Mouse (Mus musculus): ENCODE data around the gene Gab3. TPM values are rescaled to one million over a fixed set of nuclear protein-coding genes. Genes with fewer than 3 reads are reported as not detected.

Gab3 gene
- 1.8 and 1.9 TPM in 2 replicates for polyA plus RNA-seq (2014; fragmentation: Nextera tagmentation; extraction: Ambion mirVana)

DNA sequence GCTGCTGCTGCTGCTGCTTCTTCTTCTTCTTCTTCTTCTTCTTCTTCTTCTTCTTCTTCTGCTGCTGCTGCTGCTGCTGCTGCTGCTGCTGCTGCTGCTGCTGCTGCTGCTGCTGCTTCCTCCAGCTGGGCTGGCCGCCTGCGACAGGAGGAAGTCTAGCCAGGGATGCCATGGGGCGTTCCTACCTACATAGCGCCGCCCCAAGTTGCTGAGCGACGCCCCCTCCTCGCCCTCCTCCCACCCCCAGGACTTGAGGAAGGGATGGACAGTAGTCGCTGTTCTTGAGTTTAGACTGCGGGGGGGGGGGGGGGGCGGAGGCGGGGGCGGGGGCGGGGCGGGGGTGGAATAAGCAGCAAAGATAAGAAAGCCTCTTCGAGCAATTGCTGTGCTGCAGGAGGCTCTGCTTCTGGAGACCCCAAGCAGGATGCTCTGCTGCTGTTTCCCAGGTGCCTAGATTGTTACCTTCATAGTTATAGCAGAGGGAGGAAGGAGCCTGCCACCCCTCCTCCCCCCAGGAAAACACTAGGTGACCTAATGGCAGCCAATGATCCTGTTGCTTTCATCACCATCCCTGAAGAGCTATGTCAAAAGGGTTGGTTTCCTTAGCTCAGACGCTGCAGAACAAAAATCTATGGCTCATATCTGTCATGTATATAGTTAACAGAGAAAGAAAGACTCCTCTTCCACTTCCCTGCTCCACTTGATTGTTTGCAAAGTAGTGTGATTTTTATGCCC lies at the start of gene Gab3:
TSS of gene Gab3 (minus strand) at position 685 of the 735 bp plus-strand sequence.
- H3K27ac ChIP-seq (ENCODE audit: low read depth, low read length), result no peak within 1 kb of the TSS
- ATAC-seq (replicated peaks; ENCODE audit: insufficient number of reproducible peaks, low FRiP score, low TSS enrichment), result peak; percentile 77; the same call in 1 of the 2 replicates
- H3K27me3 ChIP-seq (ENCODE audit: control insufficient read depth, insufficient read depth, low read length), result no peaks in the 10 kb centered on the region
- H3K4me2 ChIP-seq, result peak within 1 kb of the TSS; percentile 64
- no peaks in the 10 kb centered on the region for H3K9me3 ChIP-seq (replicated peaks; ENCODE audit: control insufficient read depth, low read length)
- no peaks in the 10 kb centered on the region for H3K4me1 ChIP-seq (ENCODE audit: control insufficient read depth, insufficient read depth, low read length)
- peak within 1 kb of the TSS; percentile 65 for H3K9ac ChIP-seq (ENCODE audit: low read depth, low read length)
- 12% methylated on average over 8 of the region's 17 CpGs for WGBS (ENCODE audit: insufficient replicate concordance)
- peak within 1 kb of the TSS; percentile 53 for H3K4me3 ChIP-seq (ENCODE audit: low read depth, low read length)
- no peaks in the 10 kb centered on the region for H3K36me3 ChIP-seq (ENCODE audit: control insufficient read depth, insufficient read depth, low read length)

DNA sequence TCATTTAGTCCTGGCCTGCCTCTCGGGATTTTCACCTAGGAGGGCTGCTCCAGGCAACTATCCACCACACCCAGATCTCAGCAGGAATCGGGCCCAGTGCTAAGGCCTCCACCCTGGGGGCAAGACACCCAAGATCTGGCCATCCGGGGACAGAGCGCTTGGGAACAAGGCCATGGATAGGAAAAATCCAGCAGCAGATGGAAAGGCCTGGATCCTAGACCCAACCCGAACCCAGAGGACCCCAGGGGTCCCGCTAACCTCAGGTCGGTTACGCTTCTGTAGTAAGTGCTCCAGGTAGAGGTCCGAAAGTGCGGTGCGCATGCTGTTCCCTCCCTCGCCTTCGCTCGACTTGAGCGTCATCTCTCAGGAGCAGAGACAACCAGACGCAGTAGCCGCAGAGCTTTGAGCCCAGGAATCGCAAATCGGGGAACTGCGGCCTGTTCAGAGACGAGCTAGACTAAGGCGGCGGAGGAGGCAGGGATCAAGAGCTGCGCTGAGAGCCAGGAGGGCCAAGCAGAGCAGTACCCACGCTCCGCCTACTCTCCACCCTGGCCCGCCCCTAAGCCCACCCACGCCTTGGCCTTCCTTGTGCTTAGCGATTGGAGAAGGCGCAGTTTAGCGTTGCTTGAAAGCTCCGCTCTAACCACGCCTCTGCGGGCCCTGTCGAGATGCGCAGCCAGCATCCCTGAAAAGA lies 45.4 kb upstream of the Gab3 start, which contains the start of gene Mpp1:
TSS of gene Mpp1 (minus strand) at position 550 of the 694 bp plus-strand sequence.
- ATAC-seq (replicated peaks; ENCODE audit: insufficient number of reproducible peaks, low FRiP score, low TSS enrichment), result peak; percentile 94
- Histone ChIP-seq H3K4me2 (peak within 1 kb of the TSS; percentile 62), H3K9ac (ENCODE audit: low read depth, low read length) (peak within 1 kb of the TSS; percentile 78), H3K4me3 (ENCODE audit: low read depth, low read length) (peak within 1 kb of the TSS; percentile 54), H3K27ac (ENCODE audit: low read depth, low read length) (no peak within 1 kb of the TSS), H3K9me3 (replicated peaks; ENCODE audit: control insufficient read depth, low read length) (no peaks in the 10 kb centered on the region), H3K36me3 (ENCODE audit: control insufficient read depth, insufficient read depth, low read length) (no peaks in the 10 kb centered on the region), H3K27me3 (ENCODE audit: control insufficient read depth, insufficient read depth, low read length) (no peaks in the 10 kb centered on the region), H3K4me1 (ENCODE audit: control insufficient read depth, insufficient read depth, low read length) (no peaks in the 10 kb centered on the region)
- WGBS (ENCODE audit: insufficient replicate concordance), result 10% methylated on average over 36 of the region's 36 CpGs

DNA sequence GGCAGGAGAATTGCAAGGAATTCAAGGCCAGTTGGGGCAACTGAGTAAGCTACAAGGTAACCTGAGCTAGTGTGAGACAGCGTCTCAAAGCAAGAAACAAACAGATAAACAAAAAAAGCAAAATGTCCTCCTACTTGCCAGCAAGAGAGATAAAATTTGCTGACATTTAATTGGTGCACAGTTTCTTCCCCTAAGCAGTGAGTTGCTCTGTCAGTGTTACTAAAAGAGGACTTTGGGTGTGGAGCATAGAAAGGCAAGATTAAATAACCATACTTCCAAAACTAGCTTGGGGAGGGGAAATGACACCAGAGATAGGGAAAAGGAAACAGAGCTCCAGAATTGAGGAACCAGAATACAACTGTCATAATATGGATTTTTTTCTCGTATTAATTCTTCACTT lies 44.2 kb upstream of the Gab3 start:
- 58% methylated on average over 2 of the region's 2 CpGs for WGBS (ENCODE audit: insufficient replicate concordance)
- Histone ChIP-seq H3K27me3 (ENCODE audit: control insufficient read depth, insufficient read depth, low read length) (no peaks in the 10 kb centered on the region), H3K27ac (ENCODE audit: low read depth, low read length) (no peak overlapping the region), H3K9ac (ENCODE audit: low read depth, low read length) (no peak overlapping the region), H3K4me3 (ENCODE audit: low read depth, low read length) (no peak overlapping the region), H3K36me3 (ENCODE audit: control insufficient read depth, insufficient read depth, low read length) (no peaks in the 10 kb centered on the region), H3K9me3 (replicated peaks; ENCODE audit: control insufficient read depth, low read length) (no peaks in the 10 kb centered on the region), H3K4me2 (no peak overlapping the region), H3K4me1 (ENCODE audit: control insufficient read depth, insufficient read depth, low read length) (no peaks in the 10 kb centered on the region)
- ATAC-seq (replicated peaks; ENCODE audit: insufficient number of reproducible peaks, low FRiP score, low TSS enrichment), result no peak

DNA sequence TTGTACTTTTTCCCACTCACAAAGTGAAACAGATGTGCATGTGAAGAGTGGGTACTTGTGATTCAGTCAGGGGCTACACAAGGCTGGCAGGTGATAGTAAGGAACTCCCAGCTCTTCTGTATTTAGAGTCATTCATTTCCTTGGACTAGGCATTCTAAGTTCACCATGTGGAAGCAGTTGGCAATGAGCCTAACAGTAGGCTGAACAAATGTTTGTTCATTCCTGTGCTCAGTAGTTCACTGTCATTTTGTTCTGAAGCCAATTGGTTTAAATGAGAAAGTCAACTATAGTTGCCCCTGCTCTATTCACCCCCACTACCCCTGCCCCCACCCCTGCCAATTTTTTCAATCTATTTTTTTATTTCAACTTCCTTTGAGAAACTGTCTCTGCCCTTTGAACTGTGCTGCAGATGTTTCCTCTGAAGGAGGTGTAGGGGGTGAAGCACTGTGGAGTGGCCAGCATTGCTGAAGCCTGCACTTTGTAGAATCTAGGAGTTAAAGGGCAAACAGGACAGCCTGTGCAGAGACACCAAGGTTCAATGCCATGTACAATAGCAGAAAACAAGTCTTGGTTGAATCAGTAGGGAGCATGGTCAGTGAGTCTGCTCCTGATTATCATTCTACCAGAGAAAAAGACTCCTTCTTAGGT lies 43.2 kb upstream of the Gab3 start:
- Histone ChIP-seq H3K9me3 (replicated peaks; ENCODE audit: control insufficient read depth, low read length) (no peaks in the 10 kb centered on the region), H3K4me3 (ENCODE audit: low read depth, low read length) (no peak overlapping the region), H3K4me1 (ENCODE audit: control insufficient read depth, insufficient read depth, low read length) (no peaks in the 10 kb centered on the region), H3K27ac (ENCODE audit: low read depth, low read length) (no peak overlapping the region), H3K4me2 (no peak overlapping the region), H3K36me3 (ENCODE audit: control insufficient read depth, insufficient read depth, low read length) (no peaks in the 10 kb centered on the region), H3K9ac (ENCODE audit: low read depth, low read length) (no peak overlapping the region), H3K27me3 (ENCODE audit: control insufficient read depth, insufficient read depth, low read length) (no peaks in the 10 kb centered on the region)
- ATAC-seq (replicated peaks; ENCODE audit: insufficient number of reproducible peaks, low FRiP score, low TSS enrichment), result no peak

DNA sequence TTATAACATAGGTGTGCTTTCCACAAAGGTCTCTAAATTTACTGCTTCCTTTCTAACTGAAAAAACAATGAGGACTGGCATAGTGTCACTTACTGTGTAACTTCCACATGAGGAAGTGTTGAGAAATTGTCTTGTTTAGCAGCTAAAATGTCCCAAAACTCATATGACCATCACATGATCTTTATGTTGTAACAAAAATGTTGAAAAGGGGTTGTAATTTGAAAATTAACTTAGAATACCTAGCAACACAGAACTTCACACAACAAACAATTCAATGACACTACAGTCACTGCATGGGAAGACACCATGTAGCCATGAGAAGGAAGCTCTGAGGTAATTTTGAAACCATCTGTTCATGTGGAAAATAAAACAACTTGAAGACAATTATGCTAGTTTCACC lies 41.6 kb upstream of the Gab3 start:
- Histone ChIP-seq H3K4me1 (ENCODE audit: control insufficient read depth, insufficient read depth, low read length) (no peaks in the 10 kb centered on the region), H3K4me3 (ENCODE audit: low read depth, low read length) (no peak overlapping the region), H3K9me3 (replicated peaks; ENCODE audit: control insufficient read depth, low read length) (no peaks in the 10 kb centered on the region), H3K27ac (ENCODE audit: low read depth, low read length) (no peak overlapping the region), H3K4me2 (no peak overlapping the region), H3K27me3 (ENCODE audit: control insufficient read depth, insufficient read depth, low read length) (no peaks in the 10 kb centered on the region), H3K36me3 (ENCODE audit: control insufficient read depth, insufficient read depth, low read length) (no peaks in the 10 kb centered on the region), H3K9ac (ENCODE audit: low read depth, low read length) (no peak overlapping the region)
- ATAC-seq (replicated peaks; ENCODE audit: insufficient number of reproducible peaks, low FRiP score, low TSS enrichment), result no peak

DNA sequence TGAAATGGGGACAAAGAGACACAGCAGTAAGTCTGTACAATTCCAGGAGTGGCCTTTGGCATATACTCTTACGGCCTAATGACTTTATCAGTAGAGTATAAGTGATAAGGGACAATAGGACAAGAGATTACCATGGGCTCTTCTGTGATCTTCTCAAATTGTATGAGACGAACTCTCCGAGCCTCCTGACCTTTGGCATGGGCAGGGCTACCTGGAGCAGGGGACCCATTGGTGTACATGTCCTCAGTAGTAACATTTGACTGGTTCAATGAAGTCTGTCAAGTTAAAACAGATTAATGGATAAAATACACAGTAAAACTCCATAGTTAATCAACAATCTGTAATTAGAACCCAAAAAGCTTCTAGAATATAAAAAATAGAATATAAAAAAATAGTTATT lies 40.3 kb upstream of the Gab3 start:
- no peaks in the 10 kb centered on the region for H3K4me1 ChIP-seq (ENCODE audit: control insufficient read depth, insufficient read depth, low read length)
- WGBS (ENCODE audit: insufficient replicate concordance), result 73% methylated on average over 3 of the region's 3 CpGs
- no peak for ATAC-seq (replicated peaks; ENCODE audit: insufficient number of reproducible peaks, low FRiP score, low TSS enrichment)
- H3K36me3 ChIP-seq (ENCODE audit: control insufficient read depth, insufficient read depth, low read length), result no peaks in the 10 kb centered on the region
- no peaks in the 10 kb centered on the region for H3K27me3 ChIP-seq (ENCODE audit: control insufficient read depth, insufficient read depth, low read length)
- H3K4me2 ChIP-seq, result no peak overlapping the region
- H3K27ac ChIP-seq (ENCODE audit: low read depth, low read length), result no peak overlapping the region
- no peak overlapping the region for H3K4me3 ChIP-seq (ENCODE audit: low read depth, low read length)
- H3K9me3 ChIP-seq (replicated peaks; ENCODE audit: control insufficient read depth, low read length), result no peaks in the 10 kb centered on the region
- no peak overlapping the region for H3K9ac ChIP-seq (ENCODE audit: low read depth, low read length)

DNA sequence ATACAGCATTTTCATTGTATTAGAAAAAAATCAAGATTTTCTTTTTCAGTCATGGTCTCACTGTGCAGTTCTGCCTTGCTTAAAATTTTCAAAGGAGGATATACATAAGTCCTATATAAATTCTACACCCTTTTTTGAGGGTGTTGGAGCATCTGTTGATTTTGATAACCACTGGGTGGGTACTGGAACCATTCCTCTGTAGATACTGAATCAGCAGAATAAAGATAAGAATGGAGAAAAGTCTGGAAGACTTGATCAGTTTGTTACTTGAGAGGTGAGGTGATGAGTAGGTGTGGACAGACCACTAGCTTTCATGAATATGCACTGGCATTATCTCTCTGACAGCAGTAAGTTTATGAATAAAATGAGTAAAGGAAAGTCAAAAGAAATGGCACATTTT lies 30.3 kb upstream of the Gab3 start:
- Histone ChIP-seq H3K27me3 (ENCODE audit: control insufficient read depth, insufficient read depth, low read length) (no peaks in the 10 kb centered on the region), H3K4me2 (no peak overlapping the region), H3K4me3 (ENCODE audit: low read depth, low read length) (no peak overlapping the region), H3K9ac (ENCODE audit: low read depth, low read length) (no peak overlapping the region), H3K27ac (ENCODE audit: low read depth, low read length) (no peak overlapping the region), H3K36me3 (ENCODE audit: control insufficient read depth, insufficient read depth, low read length) (no peaks in the 10 kb centered on the region), H3K9me3 (replicated peaks; ENCODE audit: control insufficient read depth, low read length) (no peaks in the 10 kb centered on the region), H3K4me1 (ENCODE audit: control insufficient read depth, insufficient read depth, low read length) (no peaks in the 10 kb centered on the region)
- no peak for ATAC-seq (replicated peaks; ENCODE audit: insufficient number of reproducible peaks, low FRiP score, low TSS enrichment)

DNA sequence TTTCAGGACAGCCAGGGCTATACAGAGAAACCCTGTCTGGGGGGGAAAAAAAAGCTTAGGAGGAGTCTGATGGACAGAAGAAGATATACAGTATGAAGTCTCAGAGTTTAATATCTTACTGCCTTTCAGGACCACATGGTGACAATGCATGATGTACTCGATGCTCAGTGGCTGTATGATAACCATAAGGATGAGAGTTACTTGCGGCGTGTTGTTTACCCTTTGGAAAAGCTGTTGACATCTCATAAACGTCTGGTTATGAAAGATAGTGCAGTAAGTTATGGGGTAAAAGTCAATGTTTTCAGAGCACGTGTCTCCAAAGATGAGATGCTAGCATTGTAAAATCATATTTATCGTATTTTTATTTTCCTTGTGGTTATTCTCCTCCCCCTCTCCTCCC lies 17.0 kb upstream of the Gab3 start:
- no peaks in the 10 kb centered on the region for H3K4me1 ChIP-seq (ENCODE audit: control insufficient read depth, insufficient read depth, low read length)
- H3K4me3 ChIP-seq (ENCODE audit: low read depth, low read length), result no peak overlapping the region
- no peak overlapping the region for H3K27ac ChIP-seq (ENCODE audit: low read depth, low read length)
- 85% methylated on average over 6 of the region's 6 CpGs for WGBS (ENCODE audit: insufficient replicate concordance)
- H3K4me2 ChIP-seq, result no peak overlapping the region
- H3K27me3 ChIP-seq (ENCODE audit: control insufficient read depth, insufficient read depth, low read length), result no peaks in the 10 kb centered on the region
- ATAC-seq (replicated peaks; ENCODE audit: insufficient number of reproducible peaks, low FRiP score, low TSS enrichment), result no peak
- H3K9ac ChIP-seq (ENCODE audit: low read depth, low read length), result no peak overlapping the region
- no peaks in the 10 kb centered on the region for H3K9me3 ChIP-seq (replicated peaks; ENCODE audit: control insufficient read depth, low read length)
- peaks cover 11% of the 10 kb centered on the region for H3K36me3 ChIP-seq (ENCODE audit: control insufficient read depth, insufficient read depth, low read length)

Data from heart, embryonic 11.5 days (tissue).